Mouse (Mus musculus): ENCODE measurements around the gene Rac1. TPM values are rescaled to one million over a fixed set of nuclear protein-coding genes. Genes with fewer than 3 reads are reported as not detected.
A peak's percentile ranks its signal among the peaks of the same experiment; 100 is the strongest.

Gene Rac1
- polyA plus RNA-seq, 1 experiment from 2014 or later = 446 TPM

- 90% methylated on average over 5 of the region's 5 CpGs for WGBS
- H3K36me3 ChIP-seq = peaks cover 50% of the 10 kb centered on the region
Measured at GRCm38 (mm10) chr5:143487998-143488397, 39.8 kb downstream of the Rac1 start.

DNA sequence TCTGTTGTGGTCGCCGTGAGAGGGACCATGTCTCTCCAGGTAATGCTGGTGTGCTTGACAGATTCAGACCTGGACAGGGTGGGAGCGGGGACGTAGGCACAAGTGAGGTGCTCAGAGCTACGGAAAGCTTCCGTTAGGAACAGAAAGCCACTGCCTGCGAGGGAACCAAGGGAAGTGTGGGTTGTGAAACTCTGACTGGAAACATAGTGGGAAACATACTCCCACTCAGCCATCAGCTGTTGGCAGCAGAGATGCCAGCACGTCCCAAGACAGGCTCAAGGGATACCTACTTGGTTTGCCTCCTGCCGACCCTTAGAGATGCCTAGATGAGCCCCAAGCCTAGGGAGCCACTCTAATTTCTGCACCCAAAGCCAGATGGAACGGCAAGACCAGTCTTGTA lies 40.6 kb downstream of the Rac1 start:
- no peaks in the 10 kb centered on the region for H3K9me3 ChIP-seq
- H3K36me3 ChIP-seq = peaks cover 54% of the 10 kb centered on the region

More at GRCm38 (mm10) chr5:143487998-143488397, 39.8 kb downstream of the Rac1 start:
- Histone ChIP-seq H3K9me3 (no peaks in the 10 kb centered on the region), H3K27ac (replicated peaks) (no peak overlapping the region), H3K4me3 (no peak overlapping the region), H3K9ac (no peak overlapping the region), H3K4me1 (replicated peaks) (no peaks in the 10 kb centered on the region), H3K27me3 (no peaks in the 10 kb centered on the region), H3K4me2 (no peak overlapping the region)
- no peak for ATAC-seq (ENCODE audit: low FRiP score, low read depth)

DNA sequence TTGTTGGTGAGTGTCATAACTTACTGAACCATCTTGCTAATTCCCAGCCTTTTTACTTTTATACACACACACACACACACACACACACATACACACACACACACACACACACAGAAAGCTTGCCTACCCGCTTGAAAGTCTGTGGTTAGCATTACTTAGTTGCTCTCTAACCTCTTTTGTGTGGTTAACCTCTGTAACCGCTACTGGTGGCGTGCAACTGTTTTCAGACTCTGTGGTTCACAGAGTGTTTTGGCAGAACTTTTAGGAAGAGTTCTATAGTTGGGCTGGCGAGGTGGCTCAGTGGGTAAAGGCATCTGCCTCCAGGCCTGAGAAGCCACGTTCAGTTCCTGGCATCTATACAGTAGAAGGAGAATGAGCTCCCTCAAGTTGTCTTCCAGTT lies 42.9 kb downstream of the Rac1 start:
- peaks cover 48% of the 10 kb centered on the region for H3K36me3 ChIP-seq

More for the DNA sequence above, 40.6 kb downstream of the Rac1 start:
- H3K4me1 ChIP-seq (replicated peaks) = no peaks in the 10 kb centered on the region
- H3K4me3 ChIP-seq = no peak overlapping the region
- no peak for ATAC-seq (ENCODE audit: low FRiP score, low read depth)
- no peak overlapping the region for H3K9ac ChIP-seq
- H3K27ac ChIP-seq (replicated peaks) = no peak overlapping the region
- no peak overlapping the region for H3K4me2 ChIP-seq
- whole genome bisulfite sequencing = 93% methylated on average over 10 of the region's 10 CpGs
- no peaks in the 10 kb centered on the region for H3K27me3 ChIP-seq

GRCm38 (mm10) chr5:143477901-143478300 lies 49.9 kb downstream of the Rac1 start:
- Histone ChIP-seq H3K4me2 (no peak overlapping the region), H3K4me3 (no peak overlapping the region), H3K9ac (no peak overlapping the region), H3K4me1 (replicated peaks) (no peaks in the 10 kb centered on the region), H3K27me3 (no peaks in the 10 kb centered on the region), H3K9me3 (no peaks in the 10 kb centered on the region), H3K36me3 (peaks cover 64% of the 10 kb centered on the region), H3K27ac (replicated peaks) (no peak overlapping the region)
- WGBS = 98% methylated on average over 3 of the region's 3 CpGs
- ATAC-seq (ENCODE audit: low FRiP score, low read depth) = no peak

More for the DNA sequence above, 42.9 kb downstream of the Rac1 start:
- ATAC-seq (ENCODE audit: low FRiP score, low read depth) = no peak
- WGBS = 87% methylated on average over 5 of the region's 5 CpGs
- no peak overlapping the region for H3K4me3 ChIP-seq
- H3K4me2 ChIP-seq = no peak overlapping the region
- no peaks in the 10 kb centered on the region for H3K27me3 ChIP-seq
- no peaks in the 10 kb centered on the region for H3K4me1 ChIP-seq (replicated peaks)
- no peak overlapping the region for H3K9ac ChIP-seq
- no peaks in the 10 kb centered on the region for H3K9me3 ChIP-seq
- no peak overlapping the region for H3K27ac ChIP-seq (replicated peaks)

- no peak for ATAC-seq (ENCODE audit: low FRiP score, low read depth)
- H3K36me3 ChIP-seq = peaks cover 66% of the 10 kb centered on the region
- no peak overlapping the region for H3K4me2 ChIP-seq
- no peaks in the 10 kb centered on the region for H3K4me1 ChIP-seq (replicated peaks)
- no peak overlapping the region for H3K4me3 ChIP-seq
- H3K9me3 ChIP-seq = no peaks in the 10 kb centered on the region
- WGBS = 97% methylated on average over 6 of the region's 6 CpGs
- no peak overlapping the region for H3K27ac ChIP-seq (replicated peaks)
- H3K27me3 ChIP-seq = no peaks in the 10 kb centered on the region
- H3K9ac ChIP-seq = no peak overlapping the region
Measured at GRCm38 (mm10) chr5:143476013-143476412, 51.8 kb downstream of the Rac1 start.

DNA sequence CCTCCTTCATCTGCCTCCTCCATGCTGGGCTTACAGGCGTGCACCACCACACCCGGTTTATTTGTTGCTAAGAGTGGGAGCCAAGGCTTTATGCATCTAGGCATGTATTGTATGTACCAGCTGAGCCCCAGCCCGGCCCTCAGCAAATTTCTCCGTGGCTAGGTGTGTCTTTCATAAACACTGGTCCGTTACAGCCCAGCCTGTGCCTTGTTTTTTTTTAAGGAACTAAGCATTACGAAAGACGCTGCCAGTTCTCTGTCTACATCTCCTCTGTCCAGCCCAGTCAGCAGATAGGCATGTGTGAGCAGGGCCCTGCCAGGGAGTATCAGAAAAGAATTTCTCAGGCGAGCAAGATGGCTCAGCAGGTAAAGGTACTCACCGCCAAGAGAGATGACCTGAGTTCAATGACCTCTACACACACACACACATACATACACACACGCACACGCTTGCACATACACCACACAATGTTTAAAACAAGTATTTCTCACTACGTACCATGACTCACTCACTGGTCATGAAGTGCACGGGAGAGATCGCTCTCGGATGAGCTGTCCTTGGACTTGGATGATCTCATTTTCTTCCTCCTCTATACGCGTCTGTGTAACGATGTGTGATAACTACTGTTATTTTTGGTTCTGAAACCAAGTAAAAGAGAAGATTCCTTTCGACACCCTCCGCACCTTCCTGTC lies 52.5 kb downstream of the Rac1 start:
- no peaks in the 10 kb centered on the region for H3K4me1 ChIP-seq (replicated peaks)
- ATAC-seq (ENCODE audit: low FRiP score, low read depth) = no peak
- H3K4me3 ChIP-seq = no peak overlapping the region
- 95% methylated on average over 20 of the region's 20 CpGs for WGBS
- H3K4me2 ChIP-seq = no peak overlapping the region
- no peak overlapping the region for H3K9ac ChIP-seq
- H3K27ac ChIP-seq (replicated peaks) = no peak overlapping the region
- H3K27me3 ChIP-seq = no peaks in the 10 kb centered on the region
- H3K36me3 ChIP-seq = peaks cover 68% of the 10 kb centered on the region
- no peaks in the 10 kb centered on the region for H3K9me3 ChIP-seq

- Histone ChIP-seq H3K27me3 (no peaks in the 10 kb centered on the region), H3K4me2 (no peak overlapping the region), H3K4me3 (no peak overlapping the region), H3K9me3 (no peaks in the 10 kb centered on the region), H3K27ac (replicated peaks) (no peak overlapping the region), H3K9ac (no peak overlapping the region), H3K36me3 (peaks cover 65% of the 10 kb centered on the region), H3K4me1 (replicated peaks) (no peaks in the 10 kb centered on the region)
- WGBS = 88% methylated on average over 8 of the region's 9 CpGs
- no peak for ATAC-seq (ENCODE audit: low FRiP score, low read depth)
Measured at GRCm38 (mm10) chr5:143471953-143472618, 55.8 kb downstream of the Rac1 start.

GRCm38 (mm10) chr5:143471165-143471546 lies 56.7 kb downstream of the Rac1 start:
- Histone ChIP-seq H3K4me2 (no peak overlapping the region), H3K36me3 (peaks cover 56% of the 10 kb centered on the region), H3K4me3 (no peak overlapping the region), H3K9me3 (no peaks in the 10 kb centered on the region), H3K9ac (no peak overlapping the region), H3K27ac (replicated peaks) (no peak overlapping the region), H3K4me1 (replicated peaks) (no peaks in the 10 kb centered on the region; the same call in 1 of the 2 replicates), H3K27me3 (no peaks in the 10 kb centered on the region)
- 92% methylated on average over 3 of the region's 3 CpGs for WGBS
- ATAC-seq (ENCODE audit: low FRiP score, low read depth) = no peak

DNA sequence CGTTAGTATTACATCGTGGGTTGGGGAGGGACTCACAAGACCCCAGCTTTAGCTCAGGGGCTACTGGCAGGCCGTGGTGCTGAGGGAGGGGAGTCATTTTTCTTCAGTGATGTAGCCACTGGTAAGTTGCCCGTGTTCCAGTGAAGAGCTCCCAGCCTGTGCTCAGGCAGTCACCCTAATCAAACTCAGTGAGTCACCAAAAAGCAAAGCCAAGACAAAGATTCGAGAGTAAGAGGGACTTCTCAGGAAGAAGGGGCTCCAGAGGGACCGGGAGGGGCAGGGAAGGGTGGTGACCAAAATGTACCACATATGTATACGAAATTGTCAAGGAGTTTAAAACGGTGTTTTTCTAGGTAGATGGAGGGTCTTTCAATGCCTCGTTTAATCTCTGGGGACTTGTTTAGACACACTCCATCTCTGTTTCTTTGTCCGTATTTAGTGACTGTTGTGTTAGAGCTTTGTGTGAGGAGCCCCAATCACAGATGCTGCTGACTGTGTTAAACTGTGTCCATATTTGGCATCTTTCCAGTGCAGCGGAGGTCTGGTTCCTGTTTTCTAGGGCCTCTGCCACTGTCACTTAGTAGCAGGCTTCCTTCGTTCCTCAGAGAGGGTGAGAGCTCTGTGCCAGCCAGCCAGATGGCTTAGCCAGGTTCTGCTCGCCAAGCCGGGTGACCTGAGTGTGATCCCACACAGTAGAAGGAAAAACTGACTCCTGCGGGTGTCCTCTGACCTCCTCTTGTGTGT lies 57.2 kb downstream of the Rac1 start:
- H3K9me3 ChIP-seq = no peaks in the 10 kb centered on the region
- H3K9ac ChIP-seq = no peak overlapping the region
- no peak overlapping the region for H3K4me2 ChIP-seq
- 0 out of 2 replicates have a peak overlapping the region, but pooled peaks have one; percentile 9 for H3K27ac ChIP-seq (replicated peaks)
- H3K4me1 ChIP-seq (replicated peaks) = peaks cover 6% of the 10 kb centered on the region
- WGBS = 70% methylated on average over 15 of the region's 15 CpGs
- H3K36me3 ChIP-seq = peaks cover 51% of the 10 kb centered on the region
- H3K27me3 ChIP-seq = no peaks in the 10 kb centered on the region
- no peak overlapping the region for H3K4me3 ChIP-seq
- ATAC-seq (ENCODE audit: low FRiP score, low read depth) = no peak

GRCm38 (mm10) chr5:143469628-143470027 lies 58.2 kb downstream of the Rac1 start:
- Histone ChIP-seq H3K4me2 (no peak overlapping the region), H3K9me3 (no peaks in the 10 kb centered on the region), H3K4me1 (replicated peaks) (peaks cover 11% of the 10 kb centered on the region), H3K9ac (no peak overlapping the region), H3K27ac (replicated peaks) (no peak overlapping the region), H3K36me3 (peaks cover 41% of the 10 kb centered on the region), H3K27me3 (no peaks in the 10 kb centered on the region), H3K4me3 (no peak overlapping the region)
- WGBS = 97% methylated on average over 8 of the region's 8 CpGs
- no peak for ATAC-seq (ENCODE audit: low FRiP score, low read depth)

GRCm38 (mm10) chr5:143467931-143468330 lies 59.9 kb downstream of the Rac1 start:
- Histone ChIP-seq H3K36me3 (peaks cover 32% of the 10 kb centered on the region), H3K27me3 (no peaks in the 10 kb centered on the region), H3K4me1 (replicated peaks) (peaks cover 17% of the 10 kb centered on the region), H3K9ac (no peak overlapping the region), H3K9me3 (no peaks in the 10 kb centered on the region), H3K27ac (replicated peaks) (no peak overlapping the region), H3K4me2 (no peak overlapping the region), H3K4me3 (no peak overlapping the region)
- no peak for ATAC-seq (ENCODE audit: low FRiP score, low read depth)
- 96% methylated on average over 6 of the region's 6 CpGs for WGBS
